Mouse (Mus musculus) urinary bladder, postnatal 14 days (tissue): ENCODE data around the gene Adar.
"Not testable (repeated sequence)": the region's sequence is repeated elsewhere in the genome, so short reads cannot be mapped to it uniquely, and the experiment has no call there.

Source experiments
- DNase-seq: peaks from one replicate; pipeline ENCODE4 v3.0.0; 2021; ENCODE audit warnings: low spot score

Gene Adar

DNA sequence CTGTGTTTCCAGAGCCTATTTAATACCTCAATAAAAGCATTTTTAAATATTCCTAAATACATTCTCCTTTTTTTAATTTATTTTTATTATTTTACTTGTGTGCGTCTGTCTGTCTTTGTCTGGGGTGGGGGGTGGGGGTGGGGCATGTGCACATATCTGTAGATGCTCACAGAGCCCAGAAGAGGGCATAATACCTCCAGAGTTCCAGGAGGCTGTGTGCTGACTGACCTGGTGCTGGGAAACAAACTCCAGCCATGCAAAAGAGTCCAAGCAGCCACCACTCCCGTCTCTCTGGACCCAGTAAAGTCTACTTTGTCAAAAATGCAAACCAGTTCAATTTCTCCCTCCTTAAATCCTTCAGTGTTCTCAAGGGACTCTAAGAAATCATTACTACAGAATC is 79.8 kb downstream of the Adar start:
- DNase-seq = no peak

- no peak for DNase-seq
Measured at GRCm38 (mm10) chr3:89795746-89796145, 80.9 kb downstream of the Adar start.

GRCm38 (mm10) chr3:89796358-89796757 is 81.5 kb downstream of the Adar start:
- no peak for DNase-seq

DNA sequence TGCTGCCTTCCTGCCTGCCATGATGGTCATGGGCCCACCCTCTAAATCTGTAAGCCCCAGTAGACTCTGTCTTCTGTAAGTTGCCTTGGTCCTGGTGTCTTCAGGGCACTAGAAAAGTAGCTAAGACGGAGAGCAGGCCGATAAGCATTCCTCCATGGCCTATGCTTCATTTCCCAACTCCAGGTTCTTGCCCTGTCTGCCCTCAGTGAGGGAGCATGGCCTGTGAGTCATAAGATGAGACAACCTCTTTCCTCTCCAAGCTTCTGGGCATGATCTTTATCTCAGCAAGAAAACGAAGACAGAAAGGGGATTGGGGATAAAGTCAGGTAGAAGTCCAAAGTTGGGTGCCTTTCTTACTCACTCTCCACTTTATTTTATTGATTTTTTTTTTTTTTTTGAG is 83.7 kb downstream of the Adar start:
- DNase-seq = no peak

DNA sequence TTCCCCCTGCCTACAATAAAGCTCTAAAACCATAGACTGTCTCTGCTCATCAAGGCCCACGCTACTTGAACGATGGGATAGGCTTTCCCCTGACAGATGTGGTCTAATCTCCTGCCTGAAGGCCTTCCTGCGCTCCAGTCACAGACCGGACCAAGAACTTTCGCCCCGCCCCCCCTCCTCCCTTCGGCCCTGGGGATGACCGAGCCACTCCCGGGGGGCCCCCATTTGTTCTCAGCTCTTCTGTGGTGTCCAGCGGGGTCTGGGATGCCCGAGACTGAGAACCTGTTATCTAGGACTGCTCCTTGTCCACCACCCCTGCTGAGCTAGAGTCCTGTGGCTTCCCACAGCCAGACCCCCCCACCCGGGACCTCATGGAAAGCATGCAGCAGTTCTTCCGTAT is 84.7 kb downstream of the Adar start:
- no peak for DNase-seq

DNA sequence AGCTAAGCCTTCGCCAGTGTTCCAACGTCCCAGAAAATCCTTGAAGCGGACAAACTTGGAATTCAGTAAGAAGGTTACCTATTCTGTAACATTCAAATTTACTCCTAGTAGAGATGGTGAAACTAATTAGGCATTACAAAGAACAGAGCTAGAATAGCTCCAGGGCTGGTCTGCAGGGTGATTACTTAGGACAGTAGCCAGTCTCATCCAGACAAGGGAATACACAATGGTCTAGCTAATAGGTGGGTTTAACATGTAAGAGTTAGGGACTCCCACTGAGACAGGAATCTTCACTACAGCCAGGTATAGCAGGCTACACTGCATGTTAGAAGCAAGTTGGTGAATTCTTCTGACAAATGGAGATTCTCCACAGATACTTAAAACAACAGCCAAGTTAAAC is 85.3 kb downstream of the Adar start:
- not testable (repeated sequence) for DNase-seq

DNA sequence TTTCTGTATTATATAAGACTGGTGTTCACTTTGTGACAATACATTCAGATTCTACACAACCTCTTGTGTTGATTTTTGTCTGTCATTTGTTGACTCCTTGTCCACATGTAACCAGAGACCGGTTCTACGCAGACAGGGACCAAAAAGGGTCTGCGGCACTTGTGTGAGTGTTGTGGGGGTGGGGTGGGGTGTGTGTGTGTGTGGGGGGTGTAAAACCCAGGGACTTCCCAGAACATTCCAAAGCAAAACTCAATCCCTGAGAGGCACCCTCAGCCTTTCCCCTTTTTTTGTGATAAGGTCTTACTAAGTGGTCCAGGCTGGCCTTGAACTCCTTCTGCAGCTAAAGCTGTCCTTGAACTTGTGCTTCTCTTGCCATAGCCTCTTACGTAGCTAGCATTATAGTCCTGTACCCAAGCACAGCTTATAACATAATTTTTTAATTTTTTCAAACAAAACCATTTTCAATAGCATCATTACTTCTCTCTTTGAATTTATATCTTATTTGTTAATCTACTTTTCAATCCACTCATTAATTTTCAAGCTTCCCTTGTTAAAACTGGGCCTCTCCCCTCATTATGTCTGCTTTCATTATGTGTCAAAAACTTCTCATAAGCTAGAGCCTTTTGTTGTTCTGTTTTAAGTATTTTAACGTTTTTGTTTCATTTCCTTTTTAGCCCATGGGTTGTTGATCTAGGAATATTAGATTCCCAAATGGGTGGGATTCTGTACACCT is 86.1 kb downstream of the Adar start:
- DNase-seq = no peak

DNA sequence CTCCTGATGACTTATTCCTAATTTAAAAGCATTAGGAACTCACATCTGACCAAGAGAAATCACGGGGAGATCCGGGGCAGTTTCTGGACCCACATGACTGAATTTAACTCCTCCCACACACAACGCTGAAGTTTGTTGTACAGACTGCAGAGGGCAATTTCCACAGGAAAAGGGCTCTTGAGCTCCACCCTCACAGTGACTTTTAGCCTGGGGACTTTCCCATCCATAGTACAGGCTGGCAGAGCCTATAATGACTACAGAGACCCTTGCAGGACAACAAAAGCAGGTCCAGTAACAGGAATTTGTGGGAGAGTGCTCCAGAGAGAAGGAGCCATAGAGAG is 86.7 kb downstream of the Adar start:
- DNase-seq = no peak

DNA sequence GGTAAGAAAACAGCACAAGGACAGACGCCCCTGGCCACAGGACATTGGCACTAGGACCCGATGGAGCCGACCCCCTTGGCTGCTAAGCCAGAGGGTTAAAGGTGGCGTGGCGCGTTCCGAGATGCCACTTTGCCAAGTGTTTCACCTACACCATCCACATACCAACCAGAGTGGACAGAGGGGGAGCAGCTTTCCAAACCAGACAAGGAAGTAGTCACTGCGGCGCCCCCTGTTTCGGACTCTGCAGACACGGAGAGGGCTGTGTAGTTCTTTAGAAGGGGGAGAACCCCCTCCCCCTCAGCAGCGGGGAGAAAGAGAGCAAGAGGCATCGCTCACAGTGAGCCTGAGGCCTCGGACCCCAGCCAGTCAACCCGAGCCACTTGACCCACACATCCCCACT is 88.1 kb downstream of the Adar start:
- no peak for DNase-seq
